Mouse (Mus musculus): ENCODE measurements at regions not wholly inside any gene's neighbourhood (a gene's known extent, or its start where the extent isn't known, plus 50 kb on each side); places are given as distances from the start of the nearest gene placed in this dataset.

- Histone ChIP-seq H3K9me3 (replicated peaks) (no peaks in the 10 kb centered on the region), H3K9ac (replicated peaks) (no peak overlapping the region), H3K4me2 (no peak overlapping the region), H3K4me3 (replicated peaks) (no peak overlapping the region), H3K27me3 (replicated peaks) (no peaks in the 10 kb centered on the region), H3K4me1 (no peaks in the 10 kb centered on the region), H3K27ac (replicated peaks) (no peak overlapping the region), H3K36me3 (no peaks in the 10 kb centered on the region)
- WGBS = 80% methylated on average over 1 of the region's 1 CpGs
- ATAC-seq (ENCODE audit: low FRiP score) = no peak
These were observed 332.3 kb downstream of the Xpnpep1 start for GRCm38 (mm10) chr19:52707679-52708078.

- no peak for ATAC-seq (ENCODE audit: low FRiP score)
- H3K27me3 ChIP-seq (replicated peaks) = no peaks in the 10 kb centered on the region
- H3K4me3 ChIP-seq (replicated peaks) = no peak overlapping the region
- H3K9ac ChIP-seq (replicated peaks) = no peak overlapping the region
- H3K9me3 ChIP-seq (replicated peaks) = no peaks in the 10 kb centered on the region
- H3K36me3 ChIP-seq = no peaks in the 10 kb centered on the region
- H3K4me1 ChIP-seq = no peaks in the 10 kb centered on the region
- no peak overlapping the region for H3K4me2 ChIP-seq
- no peak overlapping the region for H3K27ac ChIP-seq (replicated peaks)
- 50% methylated on average over 5 of the region's 5 CpGs for WGBS
These were observed 379.0 kb downstream of the Xpnpep1 start for GRCm38 (mm10) chr19:52661009-52661408.

- Histone ChIP-seq H3K36me3 (no peaks in the 10 kb centered on the region), H3K4me3 (replicated peaks) (no peak overlapping the region), H3K4me2 (no peak overlapping the region), H3K9me3 (replicated peaks) (no peaks in the 10 kb centered on the region), H3K27me3 (replicated peaks) (no peaks in the 10 kb centered on the region), H3K9ac (replicated peaks) (no peak overlapping the region), H3K4me1 (peaks cover 9% of the 10 kb centered on the region; the same call in 1 of the 2 replicates), H3K27ac (replicated peaks) (no peak overlapping the region)
- peak; percentile 28; the same call in 1 of the 2 replicates for ATAC-seq (ENCODE audit: low FRiP score)
- 45% methylated on average over 17 of the region's 17 CpGs for WGBS
These were observed 383.3 kb downstream of the Ins1 start for GRCm38 (mm10) chr19:52647066-52648046.

GRCm38 (mm10) chr19:52640228-52640627 lies 376.1 kb downstream of the Ins1 start:
- no peak overlapping the region for H3K27ac ChIP-seq (replicated peaks)
- H3K4me1 ChIP-seq = no peaks in the 10 kb centered on the region
- 65% methylated on average over 5 of the region's 5 CpGs for WGBS
- no peak overlapping the region for H3K9ac ChIP-seq (replicated peaks)
- no peaks in the 10 kb centered on the region for H3K27me3 ChIP-seq (replicated peaks)
- no peak for ATAC-seq (ENCODE audit: low FRiP score)
- no peaks in the 10 kb centered on the region for H3K36me3 ChIP-seq
- no peaks in the 10 kb centered on the region for H3K9me3 ChIP-seq (replicated peaks)
- no peak overlapping the region for H3K4me3 ChIP-seq (replicated peaks)
- H3K4me2 ChIP-seq = no peak overlapping the region

GRCm38 (mm10) chr19:52632501-52632900 lies 368.4 kb downstream of the Ins1 start:
- no peak overlapping the region for H3K9ac ChIP-seq (replicated peaks)
- H3K9me3 ChIP-seq (replicated peaks) = no peaks in the 10 kb centered on the region
- no peak overlapping the region for H3K4me2 ChIP-seq
- H3K4me1 ChIP-seq = no peaks in the 10 kb centered on the region
- H3K27ac ChIP-seq (replicated peaks) = no peak overlapping the region
- no peak overlapping the region for H3K4me3 ChIP-seq (replicated peaks)
- H3K27me3 ChIP-seq (replicated peaks) = no peaks in the 10 kb centered on the region
- 88% methylated on average over 4 of the region's 4 CpGs for WGBS
- no peaks in the 10 kb centered on the region for H3K36me3 ChIP-seq
- ATAC-seq (ENCODE audit: low FRiP score) = no peak

- 72% methylated on average over 5 of the region's 5 CpGs for WGBS
- Histone ChIP-seq H3K9me3 (replicated peaks) (no peaks in the 10 kb centered on the region), H3K36me3 (no peaks in the 10 kb centered on the region), H3K9ac (replicated peaks) (no peak overlapping the region), H3K4me2 (no peak overlapping the region), H3K27me3 (replicated peaks) (no peaks in the 10 kb centered on the region), H3K27ac (replicated peaks) (no peak overlapping the region), H3K4me3 (replicated peaks) (no peak overlapping the region), H3K4me1 (no peaks in the 10 kb centered on the region)
- no peak for ATAC-seq (ENCODE audit: low FRiP score)
These were observed 360.2 kb downstream of the Ins1 start for GRCm38 (mm10) chr19:52624310-52624709.

GRCm38 (mm10) chr19:52623496-52623895 lies 359.4 kb downstream of the Ins1 start:
- Histone ChIP-seq H3K9ac (replicated peaks) (no peak overlapping the region), H3K36me3 (no peaks in the 10 kb centered on the region), H3K27ac (replicated peaks) (no peak overlapping the region), H3K4me2 (no peak overlapping the region), H3K9me3 (replicated peaks) (no peaks in the 10 kb centered on the region), H3K27me3 (replicated peaks) (no peaks in the 10 kb centered on the region), H3K4me1 (no peaks in the 10 kb centered on the region), H3K4me3 (replicated peaks) (no peak overlapping the region)
- ATAC-seq (ENCODE audit: low FRiP score) = no peak

GRCm38 (mm10) chr19:52613353-52613752 lies 349.3 kb downstream of the Ins1 start:
- no peak for ATAC-seq (ENCODE audit: low FRiP score)
- Histone ChIP-seq H3K27me3 (replicated peaks) (no peaks in the 10 kb centered on the region), H3K36me3 (no peaks in the 10 kb centered on the region), H3K27ac (replicated peaks) (no peak overlapping the region), H3K9me3 (replicated peaks) (no peaks in the 10 kb centered on the region), H3K9ac (replicated peaks) (no peak overlapping the region), H3K4me1 (no peaks in the 10 kb centered on the region), H3K4me2 (no peak overlapping the region), H3K4me3 (replicated peaks) (no peak overlapping the region)
- 97% methylated on average over 5 of the region's 5 CpGs for WGBS

- no peak overlapping the region for H3K27ac ChIP-seq (replicated peaks)
- H3K27me3 ChIP-seq (replicated peaks) = no peaks in the 10 kb centered on the region
- H3K4me2 ChIP-seq = no peak overlapping the region
- ATAC-seq (ENCODE audit: low FRiP score) = no peak
- no peaks in the 10 kb centered on the region for H3K36me3 ChIP-seq
- H3K4me3 ChIP-seq (replicated peaks) = no peak overlapping the region
- H3K4me1 ChIP-seq = no peaks in the 10 kb centered on the region
- 84% methylated on average over 3 of the region's 3 CpGs for WGBS
- no peak overlapping the region for H3K9ac ChIP-seq (replicated peaks)
- no peaks in the 10 kb centered on the region for H3K9me3 ChIP-seq (replicated peaks)
These were observed 342.8 kb downstream of the Ins1 start for GRCm38 (mm10) chr19:52606859-52607258.

GRCm38 (mm10) chr19:52600410-52600809 lies 336.3 kb downstream of the Ins1 start:
- Histone ChIP-seq H3K36me3 (no peaks in the 10 kb centered on the region), H3K27ac (replicated peaks) (no peak overlapping the region), H3K4me3 (replicated peaks) (no peak overlapping the region), H3K9ac (replicated peaks) (no peak overlapping the region), H3K27me3 (replicated peaks) (no peaks in the 10 kb centered on the region), H3K9me3 (replicated peaks) (no peaks in the 10 kb centered on the region), H3K4me1 (no peaks in the 10 kb centered on the region), H3K4me2 (no peak overlapping the region)
- no peak for ATAC-seq (ENCODE audit: low FRiP score)
- WGBS = 52% methylated on average over 3 of the region's 3 CpGs

- 77% methylated on average over 4 of the region's 4 CpGs for WGBS
These were observed 301.3 kb downstream of the Ins1 start for GRCm38 (mm10) chr19:52565401-52565800.

GRCm38 (mm10) chr19:52534758-52535157 lies 270.7 kb downstream of the Ins1 start:
- Histone ChIP-seq H3K9ac (replicated peaks) (no peak overlapping the region), H3K36me3 (no peaks in the 10 kb centered on the region), H3K9me3 (replicated peaks) (no peaks in the 10 kb centered on the region), H3K4me3 (replicated peaks) (no peak overlapping the region), H3K27ac (replicated peaks) (no peak overlapping the region), H3K4me2 (no peak overlapping the region), H3K4me1 (no peaks in the 10 kb centered on the region), H3K27me3 (replicated peaks) (no peaks in the 10 kb centered on the region)
- WGBS = 41% methylated on average over 4 of the region's 4 CpGs
- no peak for ATAC-seq (ENCODE audit: low FRiP score)

More at GRCm38 (mm10) chr19:52565401-52565800, 301.3 kb downstream of the Ins1 start:
- H3K9me3 ChIP-seq (replicated peaks) = no peaks in the 10 kb centered on the region
- no peaks in the 10 kb centered on the region for H3K4me1 ChIP-seq
- no peak for ATAC-seq (ENCODE audit: low FRiP score)
- no peaks in the 10 kb centered on the region for H3K27me3 ChIP-seq (replicated peaks)
- H3K4me3 ChIP-seq (replicated peaks) = no peak overlapping the region
- H3K27ac ChIP-seq (replicated peaks) = no peak overlapping the region
- no peak overlapping the region for H3K9ac ChIP-seq (replicated peaks)
- H3K4me2 ChIP-seq = no peak overlapping the region
- H3K36me3 ChIP-seq = no peaks in the 10 kb centered on the region

Data from neural tube, embryonic 15.5 days (tissue).